Mouse (Mus musculus): ENCODE data around the gene Gm9970. TPM values are rescaled to one million over a fixed set of nuclear protein-coding genes. Genes with fewer than 3 reads are reported as not detected.

Gene Gm9970
- polyA plus RNA-seq, 1 experiment from 2014 or later = not detected

DNA sequence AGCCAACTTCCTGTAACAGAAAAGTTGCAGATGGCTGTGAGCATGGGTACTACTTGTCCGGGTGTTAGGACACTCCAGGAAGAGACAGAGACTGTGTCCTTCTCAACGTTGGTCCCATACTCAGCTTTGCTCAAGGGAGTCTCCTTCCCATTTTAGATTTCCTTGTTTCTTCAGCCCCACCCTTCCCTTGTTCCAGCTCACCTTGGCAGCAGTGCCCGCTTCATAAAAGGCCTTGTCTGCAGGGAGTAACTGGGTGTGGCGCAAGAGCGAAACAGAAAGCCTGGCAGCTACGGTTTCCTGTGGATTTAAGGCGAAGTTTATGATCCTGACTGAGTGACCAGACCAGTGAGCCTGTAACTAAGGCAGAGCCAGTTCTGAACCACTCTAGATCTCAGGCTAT lies 13.4 kb upstream of the Gm9970 start:
- ATAC-seq (ENCODE audit: low read depth) = no peak
- Histone ChIP-seq H3K27ac (replicated peaks) (no peak overlapping the region), H3K9me3 (no peaks in the 10 kb centered on the region), H3K9ac (no peak overlapping the region), H3K4me1 (replicated peaks) (peaks cover 11% of the 10 kb centered on the region), H3K36me3 (peaks cover 91% of the 10 kb centered on the region), H3K4me3 (no peak overlapping the region), H3K4me2 (no peak overlapping the region), H3K27me3 (no peaks in the 10 kb centered on the region)
- 83% methylated on average over 7 of the region's 7 CpGs for WGBS

DNA sequence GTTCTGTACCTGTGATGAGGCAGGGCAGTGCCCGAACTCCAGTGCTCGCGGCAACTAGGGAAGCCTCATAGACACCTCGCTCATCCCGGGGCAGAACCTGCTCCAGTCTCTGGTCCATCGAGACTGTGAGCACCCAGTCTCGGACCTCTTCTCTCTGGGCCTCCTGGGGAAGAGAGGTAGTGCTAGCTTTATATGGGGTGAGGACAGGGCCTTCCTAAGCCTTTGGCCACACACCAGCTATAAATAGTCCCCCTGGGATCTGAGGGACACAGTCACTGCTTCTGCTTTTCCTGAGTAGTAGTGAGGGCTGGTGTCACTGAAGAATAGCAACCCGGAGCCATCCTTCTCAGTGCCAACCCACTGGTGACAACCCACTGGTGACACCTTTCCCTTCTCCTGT lies 12.8 kb upstream of the Gm9970 start:
- Histone ChIP-seq H3K27me3 (no peaks in the 10 kb centered on the region), H3K4me2 (no peak overlapping the region), H3K9me3 (no peaks in the 10 kb centered on the region), H3K27ac (replicated peaks) (no peak overlapping the region), H3K4me3 (no peak overlapping the region), H3K9ac (no peak overlapping the region), H3K4me1 (replicated peaks) (peaks cover 11% of the 10 kb centered on the region), H3K36me3 (peaks cover 92% of the 10 kb centered on the region)
- ATAC-seq (ENCODE audit: low read depth) = no peak
- WGBS = 94% methylated on average over 8 of the region's 8 CpGs

DNA sequence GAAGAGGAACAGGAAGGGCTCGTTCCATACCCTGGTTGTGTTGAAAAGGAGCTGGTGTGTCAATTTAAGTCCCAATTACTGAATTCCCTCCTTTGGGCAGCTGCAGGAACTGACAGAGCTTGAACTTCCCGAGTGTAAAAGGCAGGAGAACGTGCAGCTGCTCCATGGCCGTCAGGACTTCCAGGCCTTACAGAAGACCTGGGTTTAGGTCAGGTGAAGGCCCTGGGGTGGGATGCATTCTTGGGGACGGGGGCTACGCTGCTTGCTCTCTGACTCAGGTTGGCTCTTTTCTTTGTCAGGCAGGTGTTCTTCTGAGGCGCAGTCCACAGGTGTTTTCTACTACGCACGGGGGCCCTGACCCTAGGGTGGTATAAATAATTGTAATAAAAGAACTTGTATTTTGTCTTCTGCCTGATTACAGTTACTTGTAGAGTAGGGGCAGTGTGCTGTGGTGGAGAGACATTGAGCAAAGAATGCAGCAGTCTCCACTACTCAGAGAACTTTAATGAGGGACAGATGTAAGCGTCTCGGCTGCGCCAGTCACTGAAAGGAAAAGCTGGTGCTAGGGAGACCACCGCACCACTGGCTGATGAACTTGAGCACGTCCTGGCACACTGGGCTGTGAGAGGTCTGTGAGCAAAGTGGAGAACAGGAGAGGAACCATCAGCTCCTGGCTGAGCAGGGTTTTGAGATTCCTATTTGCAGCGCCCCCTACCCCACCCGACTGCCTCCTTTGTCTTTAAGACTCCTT lies 11.9 kb upstream of the Gm9970 start:
- no peaks in the 10 kb centered on the region for H3K27me3 ChIP-seq
- H3K4me1 ChIP-seq (replicated peaks) = peaks cover 11% of the 10 kb centered on the region
- no peak overlapping the region for H3K27ac ChIP-seq (replicated peaks)
- no peak for ATAC-seq (ENCODE audit: low read depth)
- WGBS = 85% methylated on average over 16 of the region's 16 CpGs
- H3K4me3 ChIP-seq = no peak overlapping the region
- H3K36me3 ChIP-seq = peaks cover 95% of the 10 kb centered on the region
- no peaks in the 10 kb centered on the region for H3K9me3 ChIP-seq
- H3K4me2 ChIP-seq = no peak overlapping the region
- H3K9ac ChIP-seq = no peak overlapping the region

DNA sequence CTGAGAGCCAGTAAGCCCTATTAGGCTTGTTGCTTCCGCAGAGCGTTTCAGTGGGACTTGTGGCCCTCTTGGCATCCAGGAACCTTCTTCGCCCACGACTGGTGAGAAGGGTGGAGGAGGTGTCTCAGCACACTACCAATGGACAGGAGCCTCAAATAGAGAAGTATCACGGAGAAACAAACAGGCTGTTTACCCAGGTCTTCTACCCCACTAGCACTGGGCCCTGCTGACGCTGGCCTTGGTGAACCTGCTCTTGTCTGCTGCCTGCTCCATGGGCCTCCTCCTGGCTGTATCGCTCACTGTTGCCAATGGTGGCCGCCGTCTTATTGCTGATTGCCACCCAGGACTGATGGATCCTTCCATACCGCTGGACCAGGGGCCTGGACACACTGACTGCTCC lies 11.1 kb upstream of the Gm9970 start:
- Histone ChIP-seq H3K27me3 (no peaks in the 10 kb centered on the region), H3K27ac (replicated peaks) (no peak overlapping the region), H3K9me3 (no peaks in the 10 kb centered on the region), H3K4me1 (replicated peaks) (peaks cover 11% of the 10 kb centered on the region), H3K4me2 (no peak overlapping the region), H3K4me3 (peak overlapping the region; percentile 7; the same call in 1 of the 2 replicates), H3K36me3 (peaks cover 95% of the 10 kb centered on the region), H3K9ac (peak overlapping the region; percentile 38; the same call in 1 of the 2 replicates)
- peak; percentile 15; the same call in 1 of the 2 replicates for ATAC-seq (ENCODE audit: low read depth)
- 47% methylated on average over 10 of the region's 10 CpGs for WGBS

DNA sequence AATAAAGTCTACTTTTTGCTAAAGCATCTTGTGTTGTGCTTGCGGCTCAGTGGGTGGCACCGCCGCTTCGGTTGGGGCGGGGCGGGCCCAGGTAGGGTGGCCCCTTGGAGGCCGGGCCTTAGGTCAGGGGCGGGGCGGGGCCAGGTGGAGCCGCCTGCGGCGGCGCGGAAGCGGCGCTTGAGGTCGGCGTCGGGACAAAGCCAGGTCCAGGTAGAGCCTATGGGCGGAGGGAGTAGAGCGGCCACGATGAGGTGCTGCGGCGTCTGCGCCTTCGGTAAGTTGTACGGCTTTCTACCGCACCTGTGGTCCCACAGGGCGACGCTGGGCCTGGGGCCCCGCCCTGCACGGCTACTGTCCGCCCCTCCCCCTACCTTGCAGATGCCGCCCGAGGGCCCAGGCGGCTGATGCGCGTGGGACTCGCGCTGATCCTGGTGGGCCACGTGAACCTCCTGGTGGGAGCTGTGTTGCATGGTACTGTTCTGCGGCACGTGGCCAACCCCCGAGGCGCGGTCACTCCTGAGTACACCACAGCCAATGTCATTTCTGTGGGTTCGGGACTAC lies 10.6 kb upstream of the Gm9970 start, which contains the start of gene Krtcap3:
TSS of gene Krtcap3 (plus strand) at position 151 of the 561 bp plus-strand sequence.
- Histone ChIP-seq H3K27ac (replicated peaks) (no peak within 1 kb of the TSS), H3K9me3 (no peaks in the 10 kb centered on the region), H3K4me2 (peak within 1 kb of the TSS; percentile 32), H3K36me3 (peaks cover 97% of the 10 kb centered on the region), H3K4me1 (replicated peaks) (peaks cover 11% of the 10 kb centered on the region), H3K27me3 (no peaks in the 10 kb centered on the region), H3K9ac (peak within 1 kb of the TSS; percentile 38), H3K4me3 (peak within 1 kb of the TSS; percentile 7)
- 10% methylated on average over 47 of the region's 47 CpGs for WGBS
- ATAC-seq (ENCODE audit: low read depth) = peak; percentile 45

DNA sequence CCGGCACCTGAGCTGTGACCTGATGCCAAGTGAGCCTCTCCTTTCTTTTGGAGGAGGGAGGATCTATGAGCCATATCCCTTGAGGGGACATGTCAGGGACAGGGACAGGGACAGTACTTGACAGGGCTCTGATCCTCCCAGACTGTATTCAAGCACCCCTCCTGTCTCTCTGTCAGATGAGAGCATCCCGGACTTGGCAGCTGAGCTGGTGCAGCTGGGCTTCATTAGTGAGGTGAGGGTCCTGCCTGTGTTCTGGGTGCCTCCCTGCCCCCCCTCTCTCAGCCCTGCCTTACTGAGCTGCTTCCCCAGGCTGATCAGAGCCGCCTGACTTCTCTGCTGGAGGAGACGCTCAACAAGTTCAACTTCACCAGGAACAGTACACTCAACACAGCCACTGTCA lies 9.7 kb upstream of the Gm9970 start:
- H3K27ac ChIP-seq (replicated peaks) = no peak overlapping the region
- H3K4me2 ChIP-seq = no peak overlapping the region
- H3K9ac ChIP-seq = no peak overlapping the region
- H3K9me3 ChIP-seq = no peaks in the 10 kb centered on the region
- peaks cover 98% of the 10 kb centered on the region for H3K36me3 ChIP-seq
- peaks cover 11% of the 10 kb centered on the region for H3K4me1 ChIP-seq (replicated peaks)
- 78% methylated on average over 4 of the region's 4 CpGs for WGBS
- no peak overlapping the region for H3K4me3 ChIP-seq
- no peaks in the 10 kb centered on the region for H3K27me3 ChIP-seq
- ATAC-seq (ENCODE audit: low read depth) = 0 out of 2 replicates have a peak, but pooled peaks have one; percentile 28

DNA sequence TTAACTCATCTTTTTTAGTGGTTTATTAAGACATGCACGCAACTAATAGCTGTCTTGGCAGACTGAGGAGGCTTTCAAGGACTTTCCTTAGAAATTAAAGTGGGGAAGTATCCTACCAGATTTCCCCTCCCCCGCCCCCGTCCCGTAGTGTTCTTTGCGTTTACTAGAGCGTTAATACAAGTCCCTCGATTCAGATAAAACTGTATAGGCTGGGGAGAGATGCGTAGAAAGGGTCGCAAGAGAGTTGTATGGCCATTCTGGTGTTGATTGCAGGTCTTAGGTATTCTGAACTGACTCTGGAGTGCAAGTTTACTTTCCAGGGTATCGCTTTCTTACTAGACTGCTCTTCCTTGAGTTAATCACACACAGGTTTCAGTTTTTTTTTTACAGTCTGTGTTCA lies 1.2 kb upstream of the Gm9970 start:
- peaks cover 36% of the 10 kb centered on the region for H3K36me3 ChIP-seq
- H3K9ac ChIP-seq = peak overlapping the region; percentile 91
- H3K27ac ChIP-seq (replicated peaks) = peak overlapping the region; percentile 97; the same call in 1 of the 2 replicates
- WGBS = 29% methylated on average over 10 of the region's 10 CpGs
- peak overlapping the region; percentile 86 for H3K4me2 ChIP-seq
- peak overlapping the region; percentile 81 for H3K4me3 ChIP-seq
- no peaks in the 10 kb centered on the region for H3K27me3 ChIP-seq
- ATAC-seq (ENCODE audit: low read depth) = no peak
- no peaks in the 10 kb centered on the region for H3K9me3 ChIP-seq
- peaks cover 18% of the 10 kb centered on the region for H3K4me1 ChIP-seq (replicated peaks)

DNA sequence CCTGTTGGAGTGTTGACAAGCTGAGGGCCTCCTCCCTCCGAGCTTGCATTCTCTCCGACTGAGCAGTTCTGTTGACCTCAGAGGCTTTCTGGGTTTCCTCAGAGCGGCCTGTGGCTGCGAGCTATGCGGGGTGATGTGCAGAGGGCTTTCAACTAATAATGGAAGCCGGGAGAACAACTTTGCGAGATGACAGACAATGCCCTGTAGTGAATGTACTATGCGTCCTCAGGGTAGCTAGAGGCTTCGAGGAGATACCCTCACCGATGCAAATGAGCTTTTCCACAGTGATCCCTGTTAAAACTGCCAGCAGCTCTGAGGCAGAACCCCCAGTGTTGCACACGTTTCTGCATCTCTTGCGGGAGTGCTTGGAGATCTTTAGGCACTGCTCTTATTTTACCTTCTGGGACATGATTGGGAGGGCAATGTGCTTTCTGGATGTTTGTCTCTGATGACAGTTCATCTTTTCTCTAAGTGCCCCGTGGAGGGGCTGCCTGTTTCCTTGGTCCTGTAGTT lies 546 bp upstream of the Gm9970 start:
- peak overlapping the region; percentile 97 for H3K27ac ChIP-seq (replicated peaks)
- peaks cover 18% of the 10 kb centered on the region for H3K4me1 ChIP-seq (replicated peaks)
- H3K27me3 ChIP-seq = no peaks in the 10 kb centered on the region
- peaks cover 30% of the 10 kb centered on the region for H3K36me3 ChIP-seq
- WGBS = 1% methylated on average over 13 of the region's 13 CpGs
- peak overlapping the region; percentile 91 for H3K9ac ChIP-seq
- H3K4me2 ChIP-seq = peak overlapping the region; percentile 86
- peak overlapping the region; percentile 81 for H3K4me3 ChIP-seq
- H3K9me3 ChIP-seq = no peaks in the 10 kb centered on the region
- ATAC-seq (ENCODE audit: low read depth) = no peak; the same call in none of the 2 replicates

DNA sequence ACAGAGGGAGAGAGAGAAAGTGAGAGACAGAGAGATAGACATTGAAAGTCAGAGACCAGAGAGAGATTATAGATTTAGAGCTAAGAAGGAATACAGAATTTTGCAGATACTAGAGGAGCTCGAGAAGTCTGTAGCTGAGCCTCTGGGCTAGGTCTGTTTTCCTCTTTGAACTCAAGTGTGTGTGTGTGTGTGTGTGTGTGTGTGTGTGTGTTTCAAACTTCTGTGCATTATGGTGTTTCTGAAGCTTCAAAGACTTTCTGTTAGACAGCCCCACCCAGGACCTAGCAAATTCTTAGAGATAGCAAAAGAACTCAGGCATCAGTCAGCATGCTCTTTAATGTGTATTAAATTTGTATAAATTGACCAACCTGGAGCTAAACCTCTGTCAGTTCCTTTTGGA lies 14.4 kb downstream of the Gm9970 start:
- no peaks in the 10 kb centered on the region for H3K9me3 ChIP-seq
- no peaks in the 10 kb centered on the region for H3K27me3 ChIP-seq
- peaks cover 7% of the 10 kb centered on the region for H3K4me1 ChIP-seq (replicated peaks)
- 73% methylated on average over 1 of the region's 1 CpGs for WGBS
- no peak for ATAC-seq (ENCODE audit: low read depth)
- no peak overlapping the region for H3K27ac ChIP-seq (replicated peaks)
- H3K4me2 ChIP-seq = no peak overlapping the region
- no peak overlapping the region for H3K4me3 ChIP-seq
- no peaks in the 10 kb centered on the region for H3K36me3 ChIP-seq
- H3K9ac ChIP-seq = no peak overlapping the region

DNA sequence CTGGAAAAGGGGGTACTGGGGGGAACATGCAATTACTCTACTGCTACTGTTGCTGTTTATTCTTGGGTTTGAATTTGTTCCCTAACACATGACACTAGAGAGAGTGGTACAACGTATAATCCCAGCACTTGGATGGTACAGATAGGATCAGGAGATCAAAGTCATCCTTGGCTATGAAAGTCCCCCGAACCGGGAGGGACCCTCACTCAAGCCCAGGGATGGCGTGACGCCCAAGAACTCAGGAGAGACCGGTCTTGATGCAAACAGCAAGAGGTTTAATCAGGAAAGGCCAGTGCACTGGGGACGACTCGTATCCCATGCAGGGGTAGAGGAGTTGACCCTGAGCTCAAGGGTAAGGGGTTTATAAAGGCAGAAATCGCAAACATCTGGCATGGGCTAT lies 18.3 kb downstream of the Gm9970 start:
- Histone ChIP-seq H3K9me3 (no peaks in the 10 kb centered on the region), H3K9ac (no peak overlapping the region), H3K27me3 (no peaks in the 10 kb centered on the region), H3K4me1 (replicated peaks) (peaks cover 29% of the 10 kb centered on the region), H3K27ac (replicated peaks) (no peak overlapping the region), H3K36me3 (no peaks in the 10 kb centered on the region), H3K4me2 (no peak overlapping the region), H3K4me3 (no peak overlapping the region)
- no peak for ATAC-seq (ENCODE audit: low read depth)
- 96% methylated on average over 9 of the region's 9 CpGs for WGBS

DNA sequence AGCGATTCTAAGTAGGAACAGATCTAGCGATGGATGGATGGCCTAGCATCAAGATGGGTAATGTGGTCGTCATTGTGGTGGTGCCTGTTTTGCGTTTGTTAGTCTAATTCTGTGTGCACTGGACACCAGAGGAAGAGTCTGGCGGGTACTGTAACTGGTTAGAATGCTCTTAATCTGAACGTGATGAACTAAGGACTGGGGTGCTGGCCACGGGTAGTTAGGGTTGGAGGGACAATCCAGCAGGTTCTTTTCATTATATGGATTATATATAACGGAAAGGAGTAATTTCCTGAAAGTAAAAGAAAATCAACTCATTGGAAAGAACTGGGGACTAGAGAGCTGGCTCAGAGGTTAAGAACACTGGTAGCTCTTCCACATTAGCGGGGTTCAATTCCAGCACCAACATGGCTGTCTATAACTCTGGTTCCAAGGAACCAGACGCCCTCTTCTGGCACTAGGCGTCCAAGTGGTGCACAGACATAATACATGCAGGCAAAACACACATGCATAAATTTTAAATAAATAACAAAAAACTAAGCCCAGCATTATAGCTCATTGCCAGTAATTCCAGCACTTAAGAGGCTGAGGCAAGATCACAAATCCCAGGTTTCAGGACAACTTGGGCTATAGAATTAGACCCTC lies 19.6 kb downstream of the Gm9970 start:
- peaks cover 29% of the 10 kb centered on the region for H3K4me1 ChIP-seq (replicated peaks)
- H3K4me3 ChIP-seq = peak overlapping the region; percentile 75
- 12% methylated on average over 11 of the region's 11 CpGs for WGBS
- H3K9ac ChIP-seq = peak overlapping the region; percentile 96
- no peaks in the 10 kb centered on the region for H3K27me3 ChIP-seq
- H3K27ac ChIP-seq (replicated peaks) = peak overlapping the region; percentile 94
- no peaks in the 10 kb centered on the region for H3K9me3 ChIP-seq
- peak; percentile 33; the same call in 1 of the 2 replicates for ATAC-seq (ENCODE audit: low read depth)
- peak overlapping the region; percentile 82 for H3K4me2 ChIP-seq
- no peaks in the 10 kb centered on the region for H3K36me3 ChIP-seq

Data from neural tube, embryonic 13.5 days (tissue).